Mouse (Mus musculus) heart, adult 18-20 months (tissue): ENCODE measurements around the gene Adgrb3. TPM values are rescaled to one million over a fixed set of nuclear protein-coding genes. Genes with fewer than 3 reads are reported as not detected.
"Not testable (repeated sequence)": the region's sequence is repeated elsewhere in the genome, so short reads cannot be mapped to it uniquely, and the experiment has no call there.

ENCODE experiments used
- DNase-seq, 2 experiments: peaks; one replicate each; pipeline ENCODE4 v3.0.0; 2021 to 2022; ENCODE audit warnings: mixed read lengths in 1 of 2
- total RNA-seq, 2 experiments: library from RNA; stranded (reverse); gene quantifications; 2 replicates each; pipeline ENCODE4 v1.2.3; 2021

Adgrb3 gene
- total RNA-seq, 2 experiments from 2014 or later = not detected

- no peak for DNase-seq
Measured at GRCm38 (mm10) chr1:25744736-25745135, 84.8 kb downstream of the Adgrb3 start.

DNA sequence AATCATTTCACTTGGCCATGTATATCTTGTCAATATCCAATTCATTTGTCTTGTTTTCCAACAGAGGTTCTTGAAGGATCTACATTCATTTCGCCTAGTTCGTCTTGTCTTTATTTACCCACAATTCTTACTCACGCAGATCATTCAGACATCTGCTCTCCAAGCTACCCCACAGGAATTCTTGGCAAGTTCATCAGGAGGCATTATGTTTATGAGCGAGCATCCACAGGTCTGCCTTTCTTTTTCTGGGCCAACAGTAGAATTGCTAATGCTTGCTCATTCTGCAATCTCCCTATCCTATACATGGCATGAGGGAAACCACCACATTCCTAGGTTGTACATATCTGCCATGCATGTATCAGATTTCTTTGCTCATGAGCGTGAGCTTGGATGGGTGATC lies 99.7 kb downstream of the Adgrb3 start:
- no peak for DNase-seq

- DNase-seq = no peak
Measured at GRCm38 (mm10) chr1:25711474-25711873, 118.0 kb downstream of the Adgrb3 start.

GRCm38 (mm10) chr1:25706299-25706698 lies 123.2 kb downstream of the Adgrb3 start:
- no peak for DNase-seq

DNA sequence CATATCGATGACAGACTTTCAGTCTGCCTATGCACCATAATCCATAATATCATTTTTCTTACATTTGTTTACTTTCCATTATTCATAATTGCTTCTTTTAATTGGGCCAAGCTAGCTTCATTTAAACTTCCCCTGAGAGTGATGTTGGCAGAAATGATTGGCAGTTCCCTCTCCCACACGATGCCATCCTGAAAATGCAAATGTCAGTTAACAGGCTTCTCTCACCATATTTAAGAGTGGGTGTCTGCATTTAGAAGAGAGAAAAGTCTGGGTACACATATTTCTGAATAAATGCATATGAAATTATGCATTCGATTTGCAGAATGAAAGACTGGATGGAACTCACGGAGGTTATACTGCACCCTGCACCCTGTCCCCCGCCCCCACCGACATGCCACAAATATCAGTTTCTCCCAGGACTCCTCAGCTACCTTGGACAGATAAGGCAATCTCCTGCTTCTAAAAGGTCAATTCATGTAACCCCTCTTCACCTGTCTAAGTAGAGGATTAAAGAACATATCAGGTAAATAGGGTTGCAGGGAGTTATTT lies 130.7 kb downstream of the Adgrb3 start:
- no peak for DNase-seq

DNA sequence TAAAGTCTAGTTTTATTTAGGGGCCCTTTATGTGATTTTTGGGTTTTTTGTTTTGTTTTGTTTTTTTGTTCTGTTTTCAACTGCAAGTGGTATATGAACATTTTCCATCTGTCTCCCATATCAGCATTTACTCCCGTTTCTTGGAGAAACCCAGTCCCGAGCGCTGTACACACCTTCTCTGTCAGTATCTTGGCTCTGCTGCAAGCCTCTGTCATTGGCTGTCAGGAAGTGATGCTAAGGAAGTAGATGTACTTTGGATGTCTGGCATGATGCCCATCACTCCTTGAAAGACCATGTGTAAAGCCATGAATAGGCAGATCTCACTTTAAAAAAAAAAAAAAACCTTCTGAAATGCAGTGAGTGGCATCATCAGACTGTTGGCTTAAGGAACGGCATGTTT lies 132.3 kb downstream of the Adgrb3 start:
- DNase-seq = no peak

GRCm38 (mm10) chr1:25696771-25697170 lies 132.7 kb downstream of the Adgrb3 start:
- DNase-seq = no peak

GRCm38 (mm10) chr1:25682118-25682517 lies 147.4 kb downstream of the Adgrb3 start:
- DNase-seq = no peak

- DNase-seq = no peak
Measured at GRCm38 (mm10) chr1:25679656-25680055, 149.9 kb downstream of the Adgrb3 start.

DNA sequence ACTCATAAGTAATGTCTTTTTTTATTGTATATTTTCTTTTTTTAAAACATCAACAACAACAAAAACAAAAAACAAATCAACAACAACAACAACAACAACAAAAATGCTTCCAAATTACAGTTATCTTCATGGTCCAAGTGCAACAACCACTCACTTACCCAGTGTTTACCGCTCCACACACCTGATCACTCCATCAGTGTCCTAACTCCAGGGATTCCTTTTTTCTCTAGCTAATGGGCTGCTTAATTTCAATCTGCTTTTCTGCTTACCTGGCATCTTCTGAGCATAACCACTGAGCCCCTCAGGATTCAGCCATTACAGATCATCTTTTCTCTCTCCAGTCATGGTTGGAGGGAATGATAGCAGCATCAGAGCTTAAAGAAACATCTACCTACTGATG lies 176.8 kb downstream of the Adgrb3 start:
- DNase-seq = no peak

- no peak for DNase-seq
Measured at GRCm38 (mm10) chr1:25644256-25644655, 185.3 kb downstream of the Adgrb3 start.

- DNase-seq = no peak
Measured at GRCm38 (mm10) chr1:25621458-25621857, 208.0 kb downstream of the Adgrb3 start.

- DNase-seq = peak in 1 of 2 experiments; percentile 4
Measured at GRCm38 (mm10) chr1:25616954-25617353, 212.6 kb downstream of the Adgrb3 start.

GRCm38 (mm10) chr1:25610776-25611175 lies 218.7 kb downstream of the Adgrb3 start:
- not testable (repeated sequence) for DNase-seq

GRCm38 (mm10) chr1:25598941-25599340 lies 230.6 kb downstream of the Adgrb3 start:
- DNase-seq = no peak

DNA sequence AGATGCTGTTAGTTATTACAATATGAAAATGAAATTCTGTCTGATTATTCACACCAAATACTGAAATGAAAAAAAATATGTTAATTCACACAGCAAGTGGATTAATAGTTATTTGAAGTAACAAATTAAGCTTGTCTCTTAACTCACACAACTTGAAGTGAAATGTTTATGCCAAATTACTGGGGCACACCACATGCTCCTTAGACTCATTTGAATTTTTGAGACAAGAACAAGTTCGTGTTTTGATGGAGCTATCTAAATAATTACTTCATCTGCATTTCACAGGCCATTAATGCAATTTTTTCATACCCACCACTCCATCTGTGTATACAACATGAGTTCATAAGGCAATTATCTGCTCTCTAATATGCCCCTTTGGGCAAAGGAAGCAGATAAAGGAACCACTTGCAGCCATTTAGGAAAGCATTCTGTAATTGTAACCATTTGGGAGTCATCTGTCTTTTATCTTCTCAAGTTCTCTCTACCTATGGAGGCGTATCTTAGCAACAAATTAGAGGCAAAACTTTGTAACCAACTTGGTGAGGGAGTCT lies 240.9 kb downstream of the Adgrb3 start:
- no peak for DNase-seq

GRCm38 (mm10) chr1:25581698-25582097 lies 247.8 kb downstream of the Adgrb3 start:
- DNase-seq = no peak

DNA sequence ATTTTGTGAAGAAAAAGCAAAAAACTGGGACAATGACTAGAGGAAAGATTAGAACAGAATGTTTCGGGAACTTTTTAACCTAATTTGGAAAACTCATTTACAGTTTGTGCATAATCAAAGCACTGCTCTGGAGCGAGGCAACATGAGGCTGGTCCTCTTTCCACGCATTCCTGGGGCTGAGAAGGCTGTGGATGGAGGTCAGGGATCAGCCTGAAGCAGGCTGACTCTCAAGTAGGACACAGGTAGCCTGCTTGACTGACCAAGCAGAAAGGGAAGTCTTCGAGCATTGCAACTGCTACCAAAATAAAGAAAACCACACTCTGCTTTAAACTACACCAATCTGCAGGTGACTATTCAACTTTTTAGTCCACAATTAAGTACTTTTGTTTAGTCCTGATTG lies 251.7 kb downstream of the Adgrb3 start:
- no peak for DNase-seq

GRCm38 (mm10) chr1:25576598-25576997 lies 252.9 kb downstream of the Adgrb3 start:
- DNase-seq = no peak

DNA sequence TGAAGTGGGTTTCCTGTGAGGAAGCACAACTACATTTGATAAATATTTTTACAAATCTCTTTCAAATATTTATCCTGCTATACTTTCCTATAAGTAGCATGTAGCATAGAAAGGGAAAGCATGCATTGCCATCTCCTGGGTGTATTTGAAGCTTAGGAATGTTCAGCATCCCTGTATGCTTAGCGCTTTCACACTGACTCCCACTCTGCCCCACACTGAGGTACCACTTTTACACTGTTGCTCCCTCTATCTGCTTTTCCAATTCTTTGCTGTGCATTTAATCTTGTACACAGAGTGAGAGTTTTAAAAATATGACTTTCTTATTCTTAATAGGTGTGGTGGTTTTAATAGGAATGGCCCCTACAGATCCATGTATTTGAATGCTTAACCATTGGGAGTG lies 261.4 kb downstream of the Adgrb3 start:
- DNase-seq = no peak

DNA sequence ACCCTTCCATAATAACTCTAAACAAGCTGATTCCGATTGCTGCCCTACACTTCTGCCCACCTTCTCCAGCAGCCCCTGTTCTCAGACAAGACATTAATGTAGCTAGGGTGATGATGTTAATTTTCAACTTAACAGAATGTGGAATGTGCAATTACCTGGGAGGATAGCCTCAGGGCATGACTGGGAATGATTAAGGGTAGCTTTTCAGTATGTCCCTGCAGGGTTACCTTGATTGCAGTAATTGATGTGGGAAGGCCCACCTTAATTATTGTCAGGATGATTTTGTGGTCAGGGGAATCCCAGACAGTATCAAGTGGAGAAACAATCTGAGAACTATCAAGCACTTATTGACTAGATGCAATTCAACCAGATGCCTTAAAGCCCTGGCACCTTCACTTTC lies 283.4 kb downstream of the Adgrb3 start:
- no peak for DNase-seq

DNA sequence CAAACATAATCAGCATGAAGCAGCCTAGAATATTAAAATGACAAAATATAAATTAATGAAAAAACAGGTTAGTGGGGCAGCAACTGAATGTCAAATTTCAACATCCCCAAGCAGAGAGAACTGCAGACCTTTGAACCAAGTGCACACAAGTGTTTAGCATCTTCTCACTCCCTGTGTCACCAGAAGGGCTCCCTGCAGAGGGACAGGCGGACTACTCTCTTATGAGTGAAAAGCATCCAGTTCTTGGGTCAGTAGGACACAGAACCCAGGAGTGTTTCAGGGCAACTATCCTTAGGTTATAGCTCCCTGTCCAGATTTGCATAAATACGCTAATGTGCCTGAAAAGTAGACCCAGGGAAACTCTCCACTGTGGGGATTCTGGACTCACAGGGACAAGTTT lies 285.6 kb downstream of the Adgrb3 start:
- DNase-seq = no peak

DNA sequence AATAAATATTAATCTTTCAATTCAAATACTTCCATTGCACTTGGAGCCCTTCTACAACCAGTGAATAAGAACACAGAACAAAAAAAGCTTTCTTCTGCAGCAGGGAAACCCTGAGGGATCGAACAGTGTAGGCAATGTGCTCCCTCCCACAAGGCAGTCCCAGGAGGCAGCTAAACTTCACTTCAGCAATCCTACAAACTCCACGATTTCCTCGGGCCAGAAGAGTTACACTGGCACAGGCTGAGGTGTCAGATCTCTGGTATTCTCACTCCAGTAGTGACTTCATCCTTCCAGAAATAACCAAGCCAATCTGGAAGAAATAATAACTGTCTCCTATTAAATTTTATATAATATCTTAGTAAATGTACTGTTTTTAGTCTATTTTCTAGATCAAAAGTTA lies 286.6 kb downstream of the Adgrb3 start:
- DNase-seq = no peak

GRCm38 (mm10) chr1:25526976-25527375 lies 302.5 kb downstream of the Adgrb3 start:
- DNase-seq = no peak
